Mouse (Mus musculus) hindbrain, postnatal 0 days (tissue): Measurements from ENCODE around the gene Gabpb1. TPM values are rescaled to one million over a fixed set of nuclear protein-coding genes. Genes with fewer than 3 reads are reported as not detected.

ENCODE experiments used
- ATAC-seq: fragments of 200-750 bp; cut with Nextera tagmentation; 2 replicates; pipeline ENCODE4 v1.8.0; 2017; ENCODE audit warnings: mild to moderate bottlenecking, moderate TSS enrichment, moderate library complexity
- DNase-seq: peaks from one replicate; pipeline ENCODE4 v3.0.0-alpha.2; 2015; ENCODE audit warnings: low spot score
- H3K27ac ChIP-seq: fragments of 300-500 bp; sonication (generic); 2 replicates; pipeline ENCODE4 v1.5.1; 2014; ENCODE audit warnings: mild to moderate bottlenecking
- H3K27me3 ChIP-seq: fragments of 300-500 bp; sonication (generic); 2 replicates; pipeline ENCODE4 v1.6.1; 2014; ENCODE audit warnings: low read length, mixed read lengths; ENCODE audit not compliant: insufficient read depth
- H3K36me3 ChIP-seq: fragments of 300-500 bp; sonication (generic); 2 replicates; pipeline ENCODE4 v1.6.1; 2014; ENCODE audit warnings: low read length, mixed read lengths; ENCODE audit not compliant: insufficient read depth
- H3K4me1 ChIP-seq: fragments of 300-500 bp; sonication (generic); 2 replicates; pipeline ENCODE4 v1.6.1; 2014; ENCODE audit warnings: antibody characterized with exemption, low read length, mixed read lengths; ENCODE audit not compliant: insufficient read depth
- H3K4me2 ChIP-seq: fragments of 300-500 bp; sonication (generic); 2 replicates; pipeline ENCODE4 v1.6.1; 2014; ENCODE audit warnings: low read depth, mild to moderate bottlenecking, low read length, moderate library complexity, mixed read lengths
- H3K4me3 ChIP-seq: fragments of 300-500 bp; sonication (generic); 2 replicates; pipeline ENCODE4 v1.5.1; 2014; ENCODE audit warnings: low read length
- H3K9ac ChIP-seq: fragments of 300-500 bp; sonication (generic); replicated peaks from 2 replicates; pipeline ENCODE4 v1.6.1; 2014; ENCODE audit warnings: mild to moderate bottlenecking, low read length, moderate library complexity, mixed read lengths
- H3K9me3 ChIP-seq: fragments of 300-500 bp; sonication (generic); 2 replicates; pipeline ENCODE4 v1.6.1; 2016; ENCODE audit warnings: low read length, mixed read lengths
- CTCF ChIP-seq: IDR thresholded peaks from 2 replicates; pipeline ENCODE4 v1.5.1; 2016; ENCODE audit warnings: antibody characterized with exemption, control low read depth, low read depth
- WGBS: fragments of 180-500 bp; shearing (Covaris S2); extraction: QIAGEN DNeasy Blood & Tissue Kit; methylation state at CpG from one replicate; pipeline ENCODE4 v1.1.7; 2014; 5-methylcytosine and 5-hydroxymethylcytosine counted together
- polyA plus RNA-seq: library from polyadenylated mRNA; unstranded; fragments of >200 nt; fragmentation: Nextera tagmentation; extraction: Ambion mirVana; gene quantifications from 2 replicates; pipeline ENCODE4 v1.2.1, GENCODE M21; 2015
- total RNA-seq: library from RNA; depleted of rRNA; stranded (reverse); fragments of >200 nt; gene quantifications from 2 replicates; pipeline ENCODE4 v1.2.3, GENCODE M21; 2014

Gabpb1 gene
- total and polyA plus RNA-seq, 2 experiments from 2014 or later = 15.2 to 25.2 TPM

DNA sequence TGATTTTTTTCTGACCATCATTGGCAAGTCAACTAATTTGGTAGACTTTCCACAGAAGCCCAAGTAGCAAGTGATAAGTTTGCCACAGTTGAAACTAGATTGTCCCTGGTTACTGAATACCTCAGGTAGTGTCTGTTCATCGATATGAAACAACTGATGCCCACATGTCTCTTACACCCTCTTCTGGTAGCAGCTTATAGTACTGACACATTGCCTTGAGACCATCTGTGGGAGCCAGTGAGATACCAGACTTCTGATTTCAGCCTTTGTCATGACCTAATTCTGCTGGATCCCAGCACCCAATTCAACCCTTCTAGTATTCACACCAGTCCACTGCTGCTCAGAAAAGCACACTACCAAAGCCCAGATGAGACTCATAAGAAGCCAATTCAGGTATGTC, 31.4 kb downstream of the Gabpb1 start:
- peaks cover 43% of the 10 kb centered on the region for H3K36me3 ChIP-seq
- H3K27me3 ChIP-seq = no peaks in the 10 kb centered on the region
- H3K4me1 ChIP-seq = no peaks in the 10 kb centered on the region
- no peak overlapping the region for H3K27ac ChIP-seq
- no peak overlapping the region for H3K9ac ChIP-seq
- no peak overlapping the region for H3K4me2 ChIP-seq
- no peak for TF ChIP-seq CTCF
- ATAC-seq = no peak
- 93% methylated on average over 1 of the region's 1 CpGs for WGBS
- H3K9me3 ChIP-seq = no peaks in the 10 kb centered on the region
- no peak for DNase-seq
- no peak overlapping the region for H3K4me3 ChIP-seq

DNA sequence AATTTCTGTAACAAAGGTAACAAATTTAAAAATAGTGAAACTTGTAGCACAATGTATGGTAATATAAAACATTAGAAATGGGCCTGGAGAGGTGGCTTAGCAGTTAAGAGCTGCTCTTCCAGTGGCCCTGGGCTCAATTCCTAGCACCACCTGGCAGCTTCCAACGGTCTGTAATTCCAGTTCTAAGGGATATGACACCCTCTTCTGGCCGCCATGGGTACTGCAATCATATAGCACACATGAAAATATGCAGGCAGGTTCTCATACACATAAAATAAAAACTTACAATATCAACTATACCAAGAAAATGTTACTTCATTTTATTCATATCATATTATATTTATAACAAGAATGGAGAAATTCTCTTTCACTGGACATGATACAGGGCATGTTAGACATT, 35.8 kb downstream of the Gabpb1 start:
- TF ChIP-seq CTCF = peak; percentile 18; the same call in 1 of the 2 replicates
- DNase-seq (no peak), ATAC-seq (no peak)
- H3K4me1 ChIP-seq = no peaks in the 10 kb centered on the region
- peaks cover 28% of the 10 kb centered on the region for H3K36me3 ChIP-seq
- 90% methylated on average over 2 of the region's 2 CpGs for WGBS
- H3K27me3 ChIP-seq = no peaks in the 10 kb centered on the region
- H3K9ac ChIP-seq = no peak overlapping the region
- no peak overlapping the region for H3K4me3 ChIP-seq
- no peaks in the 10 kb centered on the region for H3K9me3 ChIP-seq
- no peak overlapping the region for H3K27ac ChIP-seq
- no peak overlapping the region for H3K4me2 ChIP-seq

DNA sequence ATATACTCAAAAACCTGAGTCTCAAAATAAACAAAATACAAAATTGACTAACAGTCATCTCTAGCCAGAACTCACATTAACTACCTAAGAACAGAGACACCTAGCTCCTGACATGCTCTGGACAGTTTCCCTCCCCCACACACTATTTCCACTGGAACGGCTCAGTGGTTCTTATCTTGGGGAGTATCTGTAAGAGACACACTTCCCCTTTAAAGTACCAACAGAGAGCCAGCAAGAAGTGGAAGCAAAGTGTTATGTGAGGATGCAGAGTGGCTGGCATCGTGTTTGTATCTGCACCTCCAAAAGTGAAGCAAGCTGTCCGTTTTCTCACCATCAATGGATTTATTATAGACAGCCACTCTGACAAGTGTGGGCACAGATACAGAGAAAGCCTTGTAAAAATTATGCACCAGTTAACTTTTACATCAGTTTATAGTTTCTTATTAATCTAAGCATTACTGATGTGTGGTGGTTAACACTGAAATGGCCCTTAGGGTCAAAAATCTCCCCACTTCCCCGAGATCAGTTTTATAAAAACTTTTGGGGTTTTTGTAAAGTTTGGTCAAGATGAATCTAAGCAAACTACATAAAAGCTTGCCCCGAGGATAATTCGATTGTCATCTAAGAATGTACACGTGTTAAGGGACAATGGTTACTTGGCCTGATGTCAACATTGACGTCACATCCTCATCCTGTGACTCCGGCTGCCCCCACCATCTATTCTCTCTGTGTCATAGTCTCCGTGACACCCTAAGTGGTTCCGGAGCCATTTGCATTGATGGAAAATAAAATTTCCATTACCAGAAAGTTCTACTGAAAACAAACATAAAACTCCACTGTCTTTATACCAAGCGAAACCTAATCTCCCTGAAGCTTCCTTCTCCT, 40.0 kb downstream of the Gabpb1 start:
- Histone ChIP-seq H3K9me3 (no peaks in the 10 kb centered on the region), H3K27me3 (no peaks in the 10 kb centered on the region), H3K27ac (no peak overlapping the region), H3K36me3 (peaks cover 16% of the 10 kb centered on the region), H3K4me1 (no peaks in the 10 kb centered on the region), H3K9ac (no peak overlapping the region), H3K4me2 (no peak overlapping the region), H3K4me3 (no peak overlapping the region)
- WGBS = 80% methylated on average over 12 of the region's 12 CpGs
- DNase-seq = no peak
- no peak for TF ChIP-seq CTCF
- no peak for ATAC-seq

DNA sequence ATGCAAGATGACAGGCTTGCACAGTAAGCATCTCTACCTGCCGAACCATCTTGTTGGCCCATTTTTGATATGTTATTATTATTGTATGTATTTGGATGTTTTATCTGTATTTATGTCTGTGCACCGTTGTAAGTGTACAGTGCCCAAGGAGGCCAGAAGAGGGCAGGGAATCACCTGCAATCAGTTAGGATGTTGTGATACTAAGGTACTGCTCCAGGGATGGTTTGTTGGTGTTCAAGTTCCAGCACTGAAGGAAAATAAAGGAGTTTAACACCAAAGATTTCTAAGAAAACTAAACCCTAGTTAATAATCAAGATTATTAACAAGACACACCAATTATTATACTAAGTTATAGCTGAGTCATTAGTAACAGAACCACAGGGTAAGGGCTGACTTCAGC, 43.0 kb downstream of the Gabpb1 start:
- TF ChIP-seq CTCF = no peak
- Histone ChIP-seq H3K9me3 (no peaks in the 10 kb centered on the region), H3K27ac (no peak overlapping the region), H3K4me2 (no peak overlapping the region), H3K4me1 (no peaks in the 10 kb centered on the region), H3K4me3 (no peak overlapping the region), H3K9ac (no peak overlapping the region), H3K36me3 (peaks cover 16% of the 10 kb centered on the region), H3K27me3 (no peaks in the 10 kb centered on the region)
- 94% methylated on average over 2 of the region's 2 CpGs for WGBS
- ATAC-seq (no peak), DNase-seq (no peak)

DNA sequence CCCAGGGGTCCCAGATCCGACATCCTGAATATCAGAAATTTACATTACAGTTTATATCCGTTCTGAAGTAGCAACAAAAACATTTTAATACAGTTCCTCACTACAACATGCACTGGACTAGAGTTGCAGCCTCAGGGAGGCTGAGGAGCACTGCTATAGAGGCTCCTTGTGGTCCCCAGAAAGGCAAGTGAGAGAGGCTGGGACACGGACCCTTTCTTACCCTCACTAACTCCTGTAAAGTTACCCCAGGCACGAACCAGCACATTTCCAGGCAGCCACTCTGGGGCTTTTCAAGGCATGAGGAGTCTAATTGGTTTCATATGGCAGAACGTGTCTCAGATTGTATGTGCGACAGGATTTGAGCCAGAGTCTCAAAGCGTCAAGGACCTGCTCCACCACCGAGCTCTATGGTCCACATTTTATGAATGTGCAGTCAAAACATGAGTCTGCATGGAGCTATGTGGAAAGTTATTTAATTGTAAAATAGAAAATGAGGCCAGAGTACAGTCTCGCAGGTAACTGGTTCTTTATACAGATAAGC, 47.6 kb downstream of the Gabpb1 start:
- no peak for TF ChIP-seq CTCF
- Histone ChIP-seq H3K27ac (no peak overlapping the region), H3K4me2 (no peak overlapping the region), H3K4me1 (no peaks in the 10 kb centered on the region), H3K36me3 (peaks cover 11% of the 10 kb centered on the region), H3K4me3 (no peak overlapping the region), H3K9me3 (no peaks in the 10 kb centered on the region), H3K9ac (no peak overlapping the region), H3K27me3 (no peaks in the 10 kb centered on the region)
- DNase-seq (no peak), ATAC-seq (no peak)
- 88% methylated on average over 9 of the region's 9 CpGs for WGBS

DNA sequence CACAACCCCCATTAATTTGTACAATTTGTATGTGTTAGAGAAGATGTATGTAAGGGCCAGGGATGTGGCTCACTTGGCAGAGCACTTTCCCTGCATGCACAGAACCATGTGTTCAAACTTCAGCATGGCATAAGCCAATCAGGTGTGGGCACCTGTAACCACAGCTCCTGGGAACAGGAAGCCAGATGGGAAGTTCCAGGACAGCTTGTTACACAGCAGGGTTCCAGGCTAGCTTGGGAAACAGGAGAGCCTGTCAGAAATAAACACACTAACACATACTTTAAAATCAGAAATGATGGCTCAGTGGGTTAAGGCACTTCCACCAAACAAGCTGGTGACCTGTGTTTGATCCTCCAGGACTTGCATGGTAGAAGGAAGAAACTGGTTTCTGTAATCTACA, 53.0 kb downstream of the Gabpb1 start:
- Histone ChIP-seq H3K4me1 (no peaks in the 10 kb centered on the region), H3K36me3 (no peaks in the 10 kb centered on the region), H3K27ac (no peak overlapping the region), H3K4me2 (no peak overlapping the region), H3K27me3 (no peaks in the 10 kb centered on the region), H3K4me3 (no peak overlapping the region), H3K9me3 (no peaks in the 10 kb centered on the region), H3K9ac (no peak overlapping the region)
- TF ChIP-seq CTCF = no peak
- 0 out of 2 replicates have a peak, but pooled peaks have one; percentile 12 for ATAC-seq
- DNase-seq = peak; percentile 20

DNA sequence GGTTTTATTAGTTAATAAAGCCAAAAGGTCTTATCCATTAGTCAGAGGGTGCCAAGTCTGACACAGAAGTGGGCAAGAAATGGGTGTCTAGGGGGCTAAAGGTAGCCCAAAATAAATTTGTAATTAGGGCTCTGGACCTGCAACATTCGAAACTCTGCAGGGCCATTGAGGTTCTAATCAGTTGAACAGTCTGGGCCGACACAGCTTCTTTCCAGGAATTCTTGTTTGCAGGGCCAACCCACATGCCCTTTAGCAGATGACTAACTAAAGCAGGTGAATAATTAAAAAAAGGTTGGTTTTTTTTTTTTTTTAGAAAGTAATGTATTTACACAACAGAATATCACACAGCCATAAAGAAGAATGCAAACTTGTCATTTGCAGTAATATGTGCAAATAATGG, 53.7 kb downstream of the Gabpb1 start:
- no peak for TF ChIP-seq CTCF
- DNase-seq (no peak), ATAC-seq (no peak)
- H3K4me3 ChIP-seq = no peak overlapping the region
- no peaks in the 10 kb centered on the region for H3K9me3 ChIP-seq
- WGBS = 81% methylated on average over 2 of the region's 2 CpGs
- H3K4me2 ChIP-seq = no peak overlapping the region
- H3K27me3 ChIP-seq = no peaks in the 10 kb centered on the region
- no peaks in the 10 kb centered on the region for H3K36me3 ChIP-seq
- H3K27ac ChIP-seq = no peak overlapping the region
- H3K4me1 ChIP-seq = no peaks in the 10 kb centered on the region
- H3K9ac ChIP-seq = no peak overlapping the region
